Mouse (Mus musculus): ENCODE measurements around the gene Gpr85.

DNA sequence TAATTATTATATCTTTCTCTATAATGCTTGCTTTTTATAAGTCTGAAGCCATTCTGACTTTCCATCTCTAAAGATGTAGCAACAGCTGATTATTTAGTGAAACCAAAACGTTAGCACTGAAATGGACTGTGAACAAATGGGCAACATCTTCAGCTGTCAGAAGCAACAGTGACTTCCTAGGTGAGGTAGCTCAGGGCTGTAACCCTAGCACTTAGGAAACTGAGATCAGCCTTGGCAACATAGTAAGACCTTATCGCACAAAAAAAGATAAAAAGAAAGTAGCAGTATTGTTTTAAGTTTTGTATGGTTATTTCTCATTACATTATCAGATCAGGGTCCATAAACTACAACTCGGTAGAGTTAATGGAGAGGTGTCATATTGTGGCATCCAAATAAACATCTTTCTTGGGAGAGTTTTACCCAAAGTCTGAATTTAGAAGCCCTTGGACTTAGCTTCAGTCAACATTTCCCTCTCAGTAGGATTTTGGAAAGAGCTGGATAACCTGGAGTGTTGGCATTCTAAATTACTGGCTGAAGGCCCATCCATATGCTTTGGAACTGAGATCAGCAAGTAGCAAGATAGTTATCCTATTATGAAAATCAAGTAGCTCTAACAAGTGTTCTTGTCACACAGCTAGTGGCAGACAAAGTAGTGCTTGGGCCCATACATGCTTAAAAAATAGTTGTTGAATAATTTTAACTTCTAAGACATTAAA lies 45.3 kb upstream of the Gpr85 start:
- no peak for TF ChIP-seq CTCF (IDR thresholded peaks at IDR 0.05; ENCODE audit: low read depth)
- TF ChIP-seq EP300 (IDR thresholded peaks at IDR 0.05; ENCODE audit: low read depth), result no peak
